Mouse (Mus musculus) heart, postnatal 10 days (tissue): Measurements from ENCODE around the gene Tars2. TPM values are rescaled to one million over a fixed set of nuclear protein-coding genes. Genes with fewer than 3 reads are reported as not detected.

ENCODE experiments used
- DNase-seq, 2 experiments: peaks; one replicate each; pipeline ENCODE4 v3.0.0; 2021
- intact Hi-C: fragments of 180-260 bp; cut with DNase I; formaldehyde crosslinking; loops from one replicate; pipeline ENCODE4 v1.15.1; 2025
- total RNA-seq, 2 experiments: library from RNA; stranded (reverse); gene quantifications; 2 replicates each; pipeline ENCODE4 v1.2.3; 2021

Tars2 gene
- total RNA-seq, 2 experiments from 2014 or later: 33.5 to 39.6 TPM

GRCm38 (mm10) chr3:95735071-95735670, 24.8 kb downstream of the Tars2 start:
- DNase-seq: no peak
- intact Hi-C loops: no loop called here

- DNase-seq: peak; percentile 41
- intact Hi-C loops: loop anchor here (5.0 kb wide), 1 partner anchor 47 kb away; the partner anchor contains the start of gene Adamtsl4
Observed at GRCm38 (mm10) chr3:95734092-95734702, 25.8 kb downstream of the Tars2 start.

- DNase-seq: peak; percentile 45 to 56
- intact Hi-C loops: loop anchor here (5.0 kb wide), 1 partner anchor 46 kb away; the partner anchor contains the start of gene Adamtsl4
Observed at GRCm38 (mm10) chr3:95732744-95733521, 27.1 kb downstream of the Tars2 start.

GRCm38 (mm10) chr3:95732297-95732696, 27.7 kb downstream of the Tars2 start:
- DNase-seq: no peak
- intact Hi-C loops: loop anchor here (5.0 kb wide), 1 partner anchor 45 kb away; the partner anchor contains the start of gene Adamtsl4

- intact Hi-C loops: loop anchor here (5.0 kb wide), 1 partner anchor 45 kb away; the partner anchor contains the start of gene Adamtsl4
Observed at GRCm38 (mm10) chr3:95731802-95732201, 28.2 kb downstream of the Tars2 start.

GRCm38 (mm10) chr3:95730431-95730830, 29.6 kb downstream of the Tars2 start:
- DNase-seq: no peak
- intact Hi-C loops: loop anchor here (5.0 kb wide), 1 partner anchor 43 kb away; the partner anchor contains the start of gene Adamtsl4

More at GRCm38 (mm10) chr3:95731802-95732201, 28.2 kb downstream of the Tars2 start:
- no peak for DNase-seq

GRCm38 (mm10) chr3:95728906-95729305, 31.1 kb downstream of the Tars2 start:
- DNase-seq: peak; percentile 62 to 70
- intact Hi-C loops: no loop called here

- intact Hi-C loops: no loop called here
Observed at GRCm38 (mm10) chr3:95726696-95727358, 33.2 kb downstream of the Tars2 start.

GRCm38 (mm10) chr3:95725863-95726262, 34.1 kb downstream of the Tars2 start:
- DNase-seq: no peak
- intact Hi-C loops: no loop called here

More at GRCm38 (mm10) chr3:95726696-95727358, 33.2 kb downstream of the Tars2 start:
- DNase-seq: no peak

- intact Hi-C loops: no loop called here
- no peak for DNase-seq
Observed at GRCm38 (mm10) chr3:95722386-95722785, 37.6 kb downstream of the Tars2 start.

GRCm38 (mm10) chr3:95718153-95718552, 41.9 kb downstream of the Tars2 start:
- DNase-seq: no peak
- intact Hi-C loops: no loop called here

- no peak for DNase-seq
- intact Hi-C loops: no loop called here
Observed at GRCm38 (mm10) chr3:95716075-95716474, 43.9 kb downstream of the Tars2 start.

- no peak for DNase-seq
- intact Hi-C loops: no loop called here
Observed at GRCm38 (mm10) chr3:95709967-95710366, 50.0 kb downstream of the Tars2 start.

- intact Hi-C loops: no loop called here
- no peak for DNase-seq
Observed at GRCm38 (mm10) chr3:95709044-95709443, 51.0 kb downstream of the Tars2 start.

GRCm38 (mm10) chr3:95707497-95707896, 52.5 kb downstream of the Tars2 start:
- no peak for DNase-seq
- intact Hi-C loops: no loop called here

GRCm38 (mm10) chr3:95706273-95706672, 53.7 kb downstream of the Tars2 start:
- intact Hi-C loops: no loop called here
- no peak for DNase-seq

GRCm38 (mm10) chr3:95704612-95705011, 55.4 kb downstream of the Tars2 start:
- intact Hi-C loops: no loop called here
- no peak for DNase-seq

- intact Hi-C loops: no loop called here
- no peak for DNase-seq
Observed at GRCm38 (mm10) chr3:95703276-95703675, 56.7 kb downstream of the Tars2 start.

- peak; percentile 90 for DNase-seq
- intact Hi-C loops: no loop called here
Observed at GRCm38 (mm10) chr3:95701877-95702540, 58.0 kb downstream of the Tars2 start.

- DNase-seq: no peak
- intact Hi-C loops: no loop called here
Observed at GRCm38 (mm10) chr3:95701085-95701484, 58.9 kb downstream of the Tars2 start.
